Mouse (Mus musculus): ENCODE data around the gene Col25a1. TPM values are rescaled to one million over a fixed set of nuclear protein-coding genes. Genes with fewer than 3 reads are reported as not detected.

The Col25a1 gene
- polyA plus RNA-seq, 2 experiments, result 0.94 to 1.1 TPM

DNA sequence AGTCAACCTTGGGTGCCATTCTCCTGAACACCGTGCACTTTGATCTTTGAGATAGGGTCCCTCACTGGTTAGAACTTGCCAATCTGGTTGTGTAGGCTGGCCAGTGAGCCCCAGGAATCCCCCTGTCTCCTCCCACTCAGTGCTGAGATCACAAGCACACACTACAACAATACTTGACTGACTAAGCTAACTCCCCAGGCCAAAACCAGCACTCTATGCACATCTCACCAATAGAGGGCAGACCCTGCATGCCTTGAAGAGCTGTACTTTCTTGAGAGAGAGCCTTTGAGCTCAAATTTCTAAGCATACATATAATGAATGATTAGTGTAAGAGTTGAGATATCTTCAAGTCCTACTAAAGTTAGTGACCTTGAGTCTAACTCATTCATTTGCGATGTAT lies 476.6 kb downstream of the Col25a1 start:
- H3K9ac ChIP-seq (replicated peaks), result no peak overlapping the region
- H3K36me3 ChIP-seq (replicated peaks; ENCODE audit: control insufficient read depth, insufficient read depth, low read depth), result no peaks in the 10 kb centered on the region
- 60% methylated on average over 2 of the region's 2 CpGs for WGBS (ENCODE audit: insufficient replicate concordance)
- DNase-seq (ENCODE audit: low read depth in 3 of 3, low spot score in 3 of 3) (no peak), ATAC-seq (ENCODE audit: insufficient read depth) (no peak)
- no peaks in the 10 kb centered on the region for H3K27me3 ChIP-seq (ENCODE audit: control insufficient read depth, insufficient read depth, low read length)
- H3K27ac ChIP-seq, result no peak overlapping the region
- no peak overlapping the region for H3K4me3 ChIP-seq (ENCODE audit: insufficient read depth in 1 of 2, low read depth in 2 of 2, low read length in 2 of 2)
- no peak overlapping the region for H3K4me2 ChIP-seq (ENCODE audit: low read depth)
- H3K4me1 ChIP-seq (replicated peaks; ENCODE audit: control insufficient read depth in 2 of 2, insufficient read depth in 2 of 2, low read length in 1 of 2), result no peaks in the 10 kb centered on the region
- TF ChIP-seq CTCF (IDR thresholded peaks at IDR 0.05; ENCODE audit: low read depth), result peak; percentile 35; the same call in 1 of the 2 replicates
- no peak for TF ChIP-seq EP300 (IDR thresholded peaks at IDR 0.05; ENCODE audit: low read depth)
- H3K9me3 ChIP-seq (ENCODE audit: control insufficient read depth, low read length), result no peaks in the 10 kb centered on the region

DNA sequence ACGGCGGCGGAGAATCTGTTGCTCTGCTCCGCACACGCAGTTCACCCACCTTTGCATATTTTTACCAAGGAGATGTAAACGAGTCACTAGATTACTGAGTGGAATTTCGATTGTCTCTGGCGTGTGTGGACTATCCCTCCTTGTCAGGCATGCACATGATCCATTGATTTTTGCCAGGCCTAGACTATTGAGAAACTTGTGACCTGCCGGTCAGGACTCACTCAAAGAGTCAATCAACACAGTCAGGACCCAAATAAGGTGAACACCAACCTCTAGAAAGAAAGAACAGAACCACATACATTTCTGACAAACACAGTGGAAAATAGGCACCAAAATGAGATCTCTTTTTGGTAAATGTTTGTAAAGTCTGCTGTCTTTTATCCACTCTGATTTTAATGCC lies 483.1 kb downstream of the Col25a1 start:
- no peaks in the 10 kb centered on the region for H3K36me3 ChIP-seq (replicated peaks; ENCODE audit: control insufficient read depth, insufficient read depth, low read depth)
- no peaks in the 10 kb centered on the region for H3K27me3 ChIP-seq (ENCODE audit: control insufficient read depth, insufficient read depth, low read length)
- H3K4me1 ChIP-seq (replicated peaks; ENCODE audit: control insufficient read depth in 2 of 2, insufficient read depth in 2 of 2, low read length in 1 of 2), result no peaks in the 10 kb centered on the region
- TF ChIP-seq EP300 (IDR thresholded peaks at IDR 0.05; ENCODE audit: low read depth) (no peak), CTCF (IDR thresholded peaks at IDR 0.05; ENCODE audit: low read depth) (no peak)
- ATAC-seq (ENCODE audit: insufficient read depth) (no peak), DNase-seq (ENCODE audit: low read depth in 3 of 3, low spot score in 3 of 3) (no peak)
- H3K27ac ChIP-seq, result no peak overlapping the region
- H3K9ac ChIP-seq (replicated peaks), result no peak overlapping the region
- WGBS (ENCODE audit: insufficient replicate concordance), result 73% methylated on average over 9 of the region's 9 CpGs
- no peak overlapping the region for H3K4me3 ChIP-seq (ENCODE audit: insufficient read depth in 1 of 2, low read depth in 2 of 2, low read length in 2 of 2)
- no peaks in the 10 kb centered on the region for H3K9me3 ChIP-seq (ENCODE audit: control insufficient read depth, low read length)
- no peak overlapping the region for H3K4me2 ChIP-seq (ENCODE audit: low read depth)

DNA sequence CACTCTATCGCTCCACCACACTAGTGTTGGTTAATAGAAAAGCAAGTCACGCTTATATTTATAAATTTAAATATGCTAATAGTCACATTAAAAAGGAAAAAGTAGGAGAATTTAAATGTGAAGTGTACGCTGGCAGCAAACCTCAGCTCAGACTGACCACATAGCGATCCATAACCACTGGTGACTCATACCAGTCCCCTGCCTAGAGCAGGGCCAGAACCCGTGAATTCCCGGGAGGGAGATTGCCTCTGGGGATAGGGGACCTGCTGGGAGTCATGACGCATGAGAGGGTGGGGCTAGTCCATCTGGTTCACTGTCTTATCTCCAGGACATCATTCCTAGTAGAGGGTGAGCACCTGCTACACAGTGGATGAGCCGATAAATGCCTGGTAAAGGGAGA lies 484.3 kb downstream of the Col25a1 start:
- no peak overlapping the region for H3K27ac ChIP-seq
- no peak for ATAC-seq (ENCODE audit: insufficient read depth)
- H3K9me3 ChIP-seq (ENCODE audit: control insufficient read depth, low read length), result no peaks in the 10 kb centered on the region
- H3K36me3 ChIP-seq (replicated peaks; ENCODE audit: control insufficient read depth, insufficient read depth, low read depth), result no peaks in the 10 kb centered on the region
- no peak for DNase-seq (ENCODE audit: low read depth in 3 of 3, low spot score in 3 of 3)
- no peak overlapping the region for H3K4me2 ChIP-seq (ENCODE audit: low read depth)
- WGBS (ENCODE audit: insufficient replicate concordance), result 45% methylated on average over 8 of the region's 8 CpGs
- H3K4me1 ChIP-seq (replicated peaks; ENCODE audit: control insufficient read depth in 2 of 2, insufficient read depth in 2 of 2, low read length in 1 of 2), result no peaks in the 10 kb centered on the region
- H3K4me3 ChIP-seq (ENCODE audit: insufficient read depth in 1 of 2, low read depth in 2 of 2, low read length in 2 of 2), result no peak overlapping the region
- TF ChIP-seq CTCF (IDR thresholded peaks at IDR 0.05; ENCODE audit: low read depth) (no peak), EP300 (IDR thresholded peaks at IDR 0.05; ENCODE audit: low read depth) (no peak)
- no peak overlapping the region for H3K9ac ChIP-seq (replicated peaks)
- H3K27me3 ChIP-seq (ENCODE audit: control insufficient read depth, insufficient read depth, low read length), result no peaks in the 10 kb centered on the region

DNA sequence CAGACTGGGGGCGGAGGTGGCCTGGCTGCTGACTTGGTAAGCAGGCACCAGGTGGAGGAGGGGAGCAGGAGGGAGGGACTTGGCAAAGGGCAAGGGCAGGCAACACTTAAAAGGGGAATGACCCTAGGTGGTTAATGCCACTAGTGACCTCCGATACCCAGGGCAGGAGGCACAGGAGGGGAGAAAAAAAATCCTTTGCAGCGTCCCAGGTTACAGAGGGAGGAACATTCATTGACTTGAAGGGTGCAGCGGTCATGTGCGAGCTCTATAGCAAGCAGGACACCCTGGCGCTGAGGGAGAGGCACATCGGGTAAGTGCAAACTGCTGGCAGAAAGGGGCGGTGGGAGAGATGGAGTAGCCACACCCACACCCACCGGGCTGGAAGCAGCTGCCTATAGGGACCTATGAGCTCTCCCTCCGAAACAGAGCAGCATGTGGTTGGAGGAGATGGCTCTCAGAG lies 486.2 kb downstream of the Col25a1 start, which contains the start of gene Etnppl:
Etnppl (plus strand) TSS at position 10 of the 460 bp plus-strand sequence.
- ATAC-seq (ENCODE audit: insufficient read depth) (no peak), DNase-seq (ENCODE audit: low read depth in 3 of 3, low spot score in 3 of 3) (no peak)
- H3K9ac ChIP-seq (replicated peaks), result no peak within 1 kb of the TSS
- H3K4me1 ChIP-seq (replicated peaks; ENCODE audit: control insufficient read depth in 2 of 2, insufficient read depth in 2 of 2, low read length in 1 of 2), result no peaks in the 10 kb centered on the region
- no peaks in the 10 kb centered on the region for H3K36me3 ChIP-seq (replicated peaks; ENCODE audit: control insufficient read depth, insufficient read depth, low read depth)
- H3K4me3 ChIP-seq (ENCODE audit: insufficient read depth in 1 of 2, low read depth in 2 of 2, low read length in 2 of 2), result no peak within 1 kb of the TSS
- H3K9me3 ChIP-seq (ENCODE audit: control insufficient read depth, low read length), result no peaks in the 10 kb centered on the region
- no peak within 1 kb of the TSS for H3K27ac ChIP-seq
- H3K27me3 ChIP-seq (ENCODE audit: control insufficient read depth, insufficient read depth, low read length), result no peaks in the 10 kb centered on the region
- WGBS (ENCODE audit: insufficient replicate concordance), result 9% methylated on average over 10 of the region's 10 CpGs
- no peak within 1 kb of the TSS for H3K4me2 ChIP-seq (ENCODE audit: low read depth)
- TF ChIP-seq EP300 (IDR thresholded peaks at IDR 0.05; ENCODE audit: low read depth) (no peak), CTCF (IDR thresholded peaks at IDR 0.05; ENCODE audit: low read depth) (no peak)

DNA sequence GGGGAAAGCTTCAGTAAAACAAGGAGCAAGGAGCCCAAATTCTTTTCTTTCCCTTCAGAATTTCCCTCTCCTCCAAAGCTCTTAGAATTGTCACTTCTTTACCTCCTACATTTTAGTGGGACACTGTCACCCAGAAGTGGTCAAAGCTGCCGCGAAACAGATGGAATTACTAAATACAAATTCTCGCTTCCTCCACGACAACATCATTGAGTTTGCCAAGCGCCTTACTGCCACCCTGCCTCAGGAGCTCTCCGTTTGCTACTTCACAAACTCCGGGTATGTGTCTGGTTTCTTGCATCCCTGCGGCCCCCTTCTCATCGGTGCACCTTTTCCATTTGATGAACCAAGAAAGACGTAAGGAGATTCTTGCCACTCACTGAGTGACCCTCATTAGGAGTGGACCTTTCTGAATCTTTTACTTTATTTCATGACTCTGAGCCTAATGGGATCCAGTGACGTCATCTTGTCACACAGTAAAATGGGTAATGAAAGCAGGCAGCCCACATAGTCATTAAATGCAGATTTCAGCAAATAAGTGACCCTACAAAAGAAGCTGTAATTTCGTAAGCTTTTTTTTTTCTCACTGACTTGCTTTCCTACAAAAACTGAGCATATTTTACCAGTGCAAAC lies 489.3 kb downstream of the Col25a1 start:
- DNase-seq (ENCODE audit: low read depth in 3 of 3, low spot score in 3 of 3), result no peak
- 60% methylated on average over 12 of the region's 12 CpGs for WGBS (ENCODE audit: insufficient replicate concordance)
- H3K4me3 ChIP-seq (ENCODE audit: insufficient read depth in 1 of 2, low read depth in 2 of 2, low read length in 2 of 2), result no peak overlapping the region
- H3K36me3 ChIP-seq (replicated peaks; ENCODE audit: control insufficient read depth, insufficient read depth, low read depth), result no peaks in the 10 kb centered on the region
- H3K9ac ChIP-seq (replicated peaks), result no peak overlapping the region
- H3K4me2 ChIP-seq (ENCODE audit: low read depth), result no peak overlapping the region
- ATAC-seq (ENCODE audit: insufficient read depth), result no peak
- H3K27ac ChIP-seq, result no peak overlapping the region
- no peaks in the 10 kb centered on the region for H3K4me1 ChIP-seq (replicated peaks; ENCODE audit: control insufficient read depth in 2 of 2, insufficient read depth in 2 of 2, low read length in 1 of 2)
- H3K27me3 ChIP-seq (ENCODE audit: control insufficient read depth, insufficient read depth, low read length), result no peaks in the 10 kb centered on the region
- TF ChIP-seq EP300 (IDR thresholded peaks at IDR 0.05; ENCODE audit: low read depth), result no peak
- no peak for TF ChIP-seq CTCF (IDR thresholded peaks at IDR 0.05; ENCODE audit: low read depth)
- H3K9me3 ChIP-seq (ENCODE audit: control insufficient read depth, low read length), result no peaks in the 10 kb centered on the region

Data from liver, embryonic 14.5 days (tissue).